Mouse (Mus musculus): ENCODE results near the gene Msi2. TPM values are rescaled to one million over a fixed set of nuclear protein-coding genes. Genes with fewer than 3 reads are reported as not detected.

Msi2 gene
- polyA plus RNA-seq, 1 experiment from 2014 or later, result 41.0 TPM

GRCm38 (mm10) chr11:88414157-88414870 is 304.0 kb downstream of the Msi2 start:
- no peaks in the 10 kb centered on the region for H3K36me3 ChIP-seq
- peak overlapping the region; percentile 2 for H3K9ac ChIP-seq
- H3K9me3 ChIP-seq, result no peaks in the 10 kb centered on the region
- peak overlapping the region; percentile 83 for H3K27ac ChIP-seq
- peak; percentile 57 for ATAC-seq (ENCODE audit: low FRiP score)
- H3K27me3 ChIP-seq, result no peaks in the 10 kb centered on the region
- H3K4me1 ChIP-seq (replicated peaks), result peaks cover 62% of the 10 kb centered on the region
- H3K4me3 ChIP-seq, result no peak overlapping the region
- no peak overlapping the region for H3K4me2 ChIP-seq
- 30% methylated on average over 18 of the region's 18 CpGs for WGBS

- Histone ChIP-seq H3K4me3 (no peak overlapping the region), H3K9me3 (no peaks in the 10 kb centered on the region), H3K27ac (peak overlapping the region; percentile 83), H3K4me2 (no peak overlapping the region), H3K36me3 (no peaks in the 10 kb centered on the region; the same call in 1 of the 2 replicates), H3K27me3 (no peaks in the 10 kb centered on the region), H3K9ac (no peak overlapping the region), H3K4me1 (replicated peaks) (peaks cover 64% of the 10 kb centered on the region)
- WGBS, result 22% methylated on average over 4 of the region's 5 CpGs
- 0 out of 2 replicates have a peak, but pooled peaks have one; percentile 55 for ATAC-seq (ENCODE audit: low FRiP score)
These were observed 305.8 kb downstream of the Msi2 start for GRCm38 (mm10) chr11:88412423-88413094.

DNA sequence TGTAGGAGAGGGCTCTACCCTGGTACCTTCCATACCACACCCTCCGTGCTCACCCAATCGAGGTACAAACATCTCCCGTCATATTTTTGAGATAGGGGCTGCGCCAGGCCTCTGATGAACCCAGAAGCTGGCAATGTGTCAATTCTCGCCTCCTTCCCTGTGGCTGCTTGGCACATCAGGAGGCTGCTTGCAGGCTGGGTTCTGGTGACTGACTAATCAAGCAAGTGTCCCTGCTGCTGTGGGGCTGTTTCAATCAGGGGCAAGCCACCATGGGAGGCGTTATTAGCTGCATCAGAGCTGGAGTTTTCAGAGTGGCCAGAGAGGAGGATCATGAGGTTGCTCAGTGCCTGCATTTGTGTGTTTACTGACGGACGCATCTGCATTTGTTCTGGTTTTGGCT is 310.0 kb downstream of the Msi2 start:
- Histone ChIP-seq H3K4me1 (replicated peaks) (peaks cover 78% of the 10 kb centered on the region), H3K9me3 (no peaks in the 10 kb centered on the region), H3K27me3 (no peaks in the 10 kb centered on the region), H3K36me3 (no peaks in the 10 kb centered on the region; the same call in 1 of the 2 replicates), H3K4me3 (no peak overlapping the region), H3K4me2 (no peak overlapping the region), H3K27ac (peak overlapping the region; percentile 94), H3K9ac (no peak overlapping the region)
- ATAC-seq (ENCODE audit: low FRiP score), result no peak
- WGBS, result 67% methylated on average over 8 of the region's 8 CpGs

DNA sequence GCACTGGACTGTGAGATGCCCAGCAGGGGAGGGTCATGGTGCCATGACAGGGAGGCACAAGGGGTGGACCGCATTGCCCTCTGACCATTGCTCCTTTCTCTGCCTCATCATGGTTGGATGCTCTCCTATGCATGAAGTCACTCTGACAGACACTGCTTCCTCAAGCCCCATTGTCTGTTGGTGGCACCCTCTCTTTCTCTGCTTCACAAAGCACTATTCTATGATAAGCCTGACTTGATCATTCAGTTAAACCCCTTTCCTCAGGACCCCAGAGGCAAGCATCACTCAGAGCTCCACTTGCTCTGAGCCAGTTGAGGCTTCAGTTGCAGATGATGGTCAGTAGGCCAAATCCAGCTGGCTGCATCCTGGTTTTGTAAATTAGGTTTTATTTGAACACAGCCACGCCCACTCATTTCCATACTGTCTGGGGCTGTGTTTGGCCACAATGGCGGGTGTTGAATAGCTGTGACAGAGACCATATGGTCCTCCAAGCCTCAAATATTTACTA is 311.9 kb downstream of the Msi2 start:
- Histone ChIP-seq H3K27ac (peak overlapping the region; percentile 94), H3K4me3 (no peak overlapping the region), H3K4me2 (no peak overlapping the region), H3K27me3 (no peaks in the 10 kb centered on the region), H3K4me1 (replicated peaks) (peaks cover 83% of the 10 kb centered on the region), H3K9me3 (no peaks in the 10 kb centered on the region), H3K9ac (no peak overlapping the region), H3K36me3 (no peaks in the 10 kb centered on the region; the same call in 1 of the 2 replicates)
- WGBS, result 23% methylated on average over 3 of the region's 3 CpGs
- ATAC-seq (ENCODE audit: low FRiP score), result peak; percentile 25; the same call in 1 of the 2 replicates

DNA sequence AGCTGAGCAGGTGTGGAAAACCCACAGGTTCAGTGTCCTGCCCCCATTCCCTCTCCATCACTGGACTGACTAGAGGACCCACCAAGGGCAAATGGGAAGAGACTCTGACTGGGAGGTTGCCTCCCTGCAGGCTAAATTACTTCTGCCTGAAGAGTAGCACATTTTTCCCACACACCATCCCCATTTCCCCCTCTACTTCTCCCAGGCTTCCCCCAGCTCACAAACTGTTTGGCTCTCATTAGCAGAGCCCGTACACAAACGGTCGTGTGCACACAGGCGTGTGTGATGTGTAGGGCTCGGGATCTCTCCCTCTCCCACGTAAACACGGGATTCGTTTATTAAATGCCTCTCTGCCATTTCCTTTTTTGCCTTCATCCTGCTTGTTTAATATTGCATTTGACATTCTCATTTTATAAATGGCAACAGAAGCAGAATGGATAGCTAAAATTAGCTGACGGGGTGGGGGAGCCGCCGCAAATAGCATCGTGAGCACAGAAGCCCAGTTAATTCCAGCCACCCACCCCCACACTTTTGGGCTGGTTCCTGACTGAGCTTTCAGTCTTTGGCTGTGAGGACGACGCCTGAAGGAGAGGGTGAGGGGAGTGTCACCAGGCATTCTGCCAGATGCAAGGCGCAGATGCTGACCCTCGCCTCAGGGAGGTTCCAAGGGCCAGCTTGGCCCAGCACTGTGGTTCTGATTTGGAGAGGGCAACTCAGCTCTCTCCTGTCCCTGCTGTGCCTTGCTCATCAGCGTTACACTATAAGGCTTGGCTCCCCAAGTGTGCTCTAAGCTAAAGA is 313.3 kb downstream of the Msi2 start:
- 14% methylated on average over 17 of the region's 17 CpGs for WGBS
- peak; percentile 50; the same call in 1 of the 2 replicates for ATAC-seq (ENCODE audit: low FRiP score)

DNA sequence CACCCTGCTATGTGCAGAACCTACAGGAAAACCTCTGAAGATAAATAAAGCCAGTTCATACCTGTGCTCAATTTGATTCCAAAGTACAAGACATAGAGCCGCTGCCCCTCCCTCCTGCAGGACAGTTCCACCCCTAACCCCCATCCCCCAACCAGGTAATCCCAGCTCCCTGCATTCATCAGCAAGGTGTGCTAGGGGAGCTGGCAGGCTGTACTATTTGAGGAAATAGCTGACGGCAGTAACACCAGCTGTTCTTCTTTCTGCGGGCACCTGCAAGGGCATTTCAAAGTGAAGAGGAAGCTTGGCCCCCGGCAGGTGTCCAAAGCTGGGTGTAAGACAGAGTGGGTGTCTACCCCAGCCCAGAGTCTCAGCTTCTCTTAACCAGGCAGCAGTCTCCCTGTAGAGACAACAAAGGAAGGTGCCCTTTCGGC is 314.1 kb downstream of the Msi2 start:
- Histone ChIP-seq H3K27ac (peak overlapping the region; percentile 94), H3K27me3 (no peaks in the 10 kb centered on the region), H3K9ac (peak overlapping the region; percentile 58), H3K9me3 (no peaks in the 10 kb centered on the region), H3K36me3 (no peaks in the 10 kb centered on the region; the same call in 1 of the 2 replicates), H3K4me3 (no peak overlapping the region), H3K4me2 (peak overlapping the region; percentile 34), H3K4me1 (replicated peaks) (peaks cover 95% of the 10 kb centered on the region)
- no peak for ATAC-seq (ENCODE audit: low FRiP score)
- 59% methylated on average over 5 of the region's 5 CpGs for WGBS

More for the DNA sequence above, 313.3 kb downstream of the Msi2 start:
- peak overlapping the region; percentile 58 for H3K9ac ChIP-seq
- no peaks in the 10 kb centered on the region for H3K9me3 ChIP-seq
- peak overlapping the region; percentile 94 for H3K27ac ChIP-seq
- no peak overlapping the region for H3K4me3 ChIP-seq
- no peaks in the 10 kb centered on the region for H3K27me3 ChIP-seq
- peaks cover 90% of the 10 kb centered on the region for H3K4me1 ChIP-seq (replicated peaks)
- H3K36me3 ChIP-seq, result no peaks in the 10 kb centered on the region; the same call in 1 of the 2 replicates
- peak overlapping the region; percentile 34 for H3K4me2 ChIP-seq

DNA sequence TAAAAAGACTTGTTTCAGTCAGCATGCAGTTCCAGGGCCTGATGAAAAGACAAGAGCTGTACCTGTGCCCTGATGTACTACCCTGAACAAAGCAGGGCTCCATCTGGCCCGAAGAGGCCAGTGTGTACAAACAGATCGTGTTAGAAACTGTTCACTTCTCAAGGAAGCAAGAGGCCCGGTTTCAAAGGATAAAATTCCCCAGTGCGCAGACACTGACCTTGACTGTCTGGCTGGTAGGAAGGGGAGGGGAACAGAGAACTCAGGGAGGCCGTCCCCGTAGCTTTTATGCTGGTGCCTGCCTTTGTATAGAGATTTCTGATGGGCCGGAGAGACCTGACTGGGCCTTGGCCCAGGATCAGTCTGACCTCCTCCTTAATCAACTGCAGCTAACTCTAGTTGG is 316.0 kb downstream of the Msi2 start:
- no peaks in the 10 kb centered on the region for H3K9me3 ChIP-seq
- H3K27ac ChIP-seq, result peak overlapping the region; percentile 94
- no peak overlapping the region for H3K4me2 ChIP-seq
- ATAC-seq (ENCODE audit: low FRiP score), result no peak
- H3K4me3 ChIP-seq, result no peak overlapping the region
- peaks cover 84% of the 10 kb centered on the region for H3K4me1 ChIP-seq (replicated peaks)
- peak overlapping the region; percentile 19 for H3K9ac ChIP-seq
- WGBS, result 20% methylated on average over 7 of the region's 7 CpGs
- no peaks in the 10 kb centered on the region for H3K36me3 ChIP-seq
- no peaks in the 10 kb centered on the region for H3K27me3 ChIP-seq

DNA sequence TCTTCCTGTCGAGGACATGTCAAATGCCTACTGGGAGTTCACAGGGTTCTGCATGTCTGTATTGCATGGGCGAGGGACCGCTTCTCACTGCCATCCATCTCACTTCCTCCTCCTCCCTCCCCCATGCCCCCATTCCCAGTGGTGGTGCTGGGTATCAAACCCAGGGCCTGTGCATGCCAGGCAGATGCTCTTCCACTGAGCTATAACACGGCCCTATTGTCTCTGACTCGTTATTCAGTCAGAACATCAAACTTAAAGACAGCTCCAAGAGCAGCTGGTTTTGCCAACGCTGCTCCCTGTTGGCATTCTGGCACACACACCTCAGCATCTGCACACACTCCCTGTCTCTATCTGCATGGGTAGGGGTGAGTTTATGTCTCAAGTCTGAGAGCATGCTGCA is 317.0 kb downstream of the Msi2 start:
- Histone ChIP-seq H3K36me3 (no peaks in the 10 kb centered on the region), H3K4me2 (no peak overlapping the region), H3K9me3 (no peaks in the 10 kb centered on the region), H3K4me1 (replicated peaks) (peaks cover 81% of the 10 kb centered on the region), H3K4me3 (no peak overlapping the region), H3K27me3 (no peaks in the 10 kb centered on the region), H3K27ac (peak overlapping the region; percentile 94), H3K9ac (no peak overlapping the region)
- ATAC-seq (ENCODE audit: low FRiP score), result no peak
- 41% methylated on average over 6 of the region's 6 CpGs for WGBS

DNA sequence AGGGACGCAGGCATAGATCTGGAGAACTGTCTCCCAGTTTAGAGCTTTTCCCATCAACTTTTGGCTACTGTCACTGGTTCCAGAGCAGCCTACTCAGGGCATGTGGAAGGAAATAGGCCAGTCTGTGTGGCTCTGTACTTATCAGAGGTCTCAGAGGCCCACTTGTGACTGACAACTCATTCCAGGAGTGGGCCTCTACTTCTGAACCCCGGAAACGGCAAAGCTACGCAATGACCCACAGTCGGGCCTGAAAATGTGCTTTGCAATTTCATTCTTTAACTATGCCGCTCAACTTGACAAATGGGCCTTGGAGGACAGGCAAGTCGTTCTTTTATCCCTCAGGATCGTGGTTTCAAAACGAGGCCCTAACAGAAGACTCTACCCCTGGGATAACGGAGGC is 317.4 kb downstream of the Msi2 start:
- Histone ChIP-seq H3K27me3 (no peaks in the 10 kb centered on the region), H3K27ac (peak overlapping the region; percentile 94), H3K36me3 (no peaks in the 10 kb centered on the region), H3K9ac (no peak overlapping the region), H3K9me3 (no peaks in the 10 kb centered on the region), H3K4me2 (no peak overlapping the region), H3K4me3 (no peak overlapping the region), H3K4me1 (replicated peaks) (peaks cover 80% of the 10 kb centered on the region)
- 70% methylated on average over 10 of the region's 10 CpGs for WGBS
- no peak for ATAC-seq (ENCODE audit: low FRiP score)

DNA sequence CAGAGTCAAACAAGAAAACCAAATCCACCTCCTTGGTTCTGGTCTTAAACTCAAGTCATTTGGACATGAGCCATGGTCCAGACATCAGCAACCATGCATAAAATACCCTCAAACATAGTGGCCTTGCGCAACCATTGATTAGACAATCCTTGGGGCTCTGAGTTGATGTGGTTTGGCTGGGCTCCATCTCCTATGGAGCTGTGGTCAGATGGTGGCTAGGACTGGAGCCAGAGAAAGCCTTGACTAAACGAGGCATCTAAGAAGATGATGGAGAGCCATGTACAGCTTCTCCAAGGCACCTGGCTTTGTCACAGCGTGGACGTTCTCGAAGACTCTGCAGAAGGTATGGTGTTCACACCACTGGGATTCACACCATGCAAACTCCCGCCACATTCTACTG is 318.1 kb downstream of the Msi2 start:
- Histone ChIP-seq H3K27me3 (no peaks in the 10 kb centered on the region), H3K36me3 (no peaks in the 10 kb centered on the region), H3K9ac (no peak overlapping the region), H3K4me1 (replicated peaks) (peaks cover 80% of the 10 kb centered on the region), H3K9me3 (no peaks in the 10 kb centered on the region), H3K4me3 (no peak overlapping the region), H3K27ac (peak overlapping the region; percentile 94), H3K4me2 (no peak overlapping the region)
- 73% methylated on average over 6 of the region's 6 CpGs for WGBS
- ATAC-seq (ENCODE audit: low FRiP score), result no peak

GRCm38 (mm10) chr11:88399431-88399830 is 318.9 kb downstream of the Msi2 start:
- Histone ChIP-seq H3K4me3 (no peak overlapping the region), H3K36me3 (no peaks in the 10 kb centered on the region; the same call in 1 of the 2 replicates), H3K9ac (0 out of 2 replicates have a peak overlapping the region, but pooled peaks have one; percentile 9), H3K27ac (peak overlapping the region; percentile 72), H3K27me3 (no peaks in the 10 kb centered on the region), H3K9me3 (no peaks in the 10 kb centered on the region), H3K4me2 (no peak overlapping the region), H3K4me1 (replicated peaks) (peaks cover 80% of the 10 kb centered on the region)
- 39% methylated on average over 5 of the region's 5 CpGs for WGBS
- no peak for ATAC-seq (ENCODE audit: low FRiP score)

GRCm38 (mm10) chr11:88399028-88399427 is 319.3 kb downstream of the Msi2 start:
- no peak overlapping the region for H3K9ac ChIP-seq
- H3K4me3 ChIP-seq, result no peak overlapping the region
- ATAC-seq (ENCODE audit: low FRiP score), result no peak
- no peaks in the 10 kb centered on the region; the same call in 1 of the 2 replicates for H3K36me3 ChIP-seq
- H3K4me1 ChIP-seq (replicated peaks), result peaks cover 80% of the 10 kb centered on the region
- H3K27me3 ChIP-seq, result no peaks in the 10 kb centered on the region
- H3K27ac ChIP-seq, result peak overlapping the region; percentile 72; the same call in 1 of the 2 replicates
- 64% methylated on average over 5 of the region's 5 CpGs for WGBS
- no peaks in the 10 kb centered on the region for H3K9me3 ChIP-seq
- H3K4me2 ChIP-seq, result no peak overlapping the region
